In the genomic region with DNA sequence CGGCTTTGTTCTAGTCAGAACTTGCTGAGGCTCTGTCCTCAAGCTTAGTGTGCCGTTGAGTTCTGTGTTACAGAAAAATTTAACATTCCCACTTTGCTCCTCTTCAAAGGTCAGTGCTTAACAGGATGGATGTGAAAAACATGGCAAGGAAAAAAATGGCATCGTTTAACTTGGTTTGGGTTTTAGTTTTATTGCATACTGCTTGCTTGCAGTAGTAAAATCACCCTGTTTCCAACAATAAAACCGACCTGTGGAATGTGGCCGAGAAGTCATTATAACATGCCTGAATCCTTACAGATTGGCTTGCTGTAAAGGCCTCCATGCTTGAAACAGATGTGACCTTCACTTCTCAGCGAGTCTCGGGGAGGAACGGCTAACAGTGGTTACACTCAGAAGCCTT, we compare ENCODE assay signal across 18 mouse cellular contexts.
DNase-seq lines count a peak whose midpoint lies in the region; ATAC-seq lines count a peak whose summit lies in the region.
"Had no signal": no experiment of that assay in that cellular context is flagged by ENCODE, and none has a peak within 500 bp of the region (broad histone marks: within the 10 kb centered on the region; RNA-seq: fewer than 3 reads in every experiment).

No protein-coding gene starts in this region.

- H3K27me3 ChIP-seq in limb, embryonic 11.5 days (ENCODE audit: control insufficient read depth, insufficient read depth, low read length), result no peaks in the 10 kb centered on the region
- no peaks in the 10 kb centered on the region for H3K27me3 ChIP-seq in limb, embryonic 15.5 days
- no peaks in the 10 kb centered on the region for H3K27me3 ChIP-seq in hindbrain, embryonic 13.5 days
- H3K27me3 ChIP-seq: forebrain, embryonic 13.5 days; heart, embryonic 15.5 days had no signal

- H3K9me3 ChIP-seq in limb, embryonic 11.5 days (ENCODE audit: control insufficient read depth, low read length), result no peaks in the 10 kb centered on the region
- H3K9me3 ChIP-seq in limb, embryonic 15.5 days, result no peaks in the 10 kb centered on the region
- no peaks in the 10 kb centered on the region for H3K9me3 ChIP-seq in hindbrain, embryonic 13.5 days
- H3K9me3 ChIP-seq: embryonic facial prominence, embryonic 10.5 days; forebrain, embryonic 13.5 days; heart, embryonic 15.5 days had no signal

- H3K4me2 ChIP-seq in limb, embryonic 11.5 days (ENCODE audit: low read depth, severe bottlenecking), result no peak overlapping the region
- no peak overlapping the region for H3K4me2 ChIP-seq in limb, embryonic 15.5 days
- H3K4me2 ChIP-seq in hindbrain, embryonic 13.5 days, result no peak overlapping the region
- H3K4me2 ChIP-seq: forebrain, embryonic 13.5 days; heart, embryonic 11.5 days; heart, embryonic 15.5 days; hindbrain, embryonic 14.5 days had no signal

- H3K36me3 ChIP-seq in limb, embryonic 11.5 days (ENCODE audit: control insufficient read depth, insufficient read depth, low read length), result no peaks in the 10 kb centered on the region
- no peaks in the 10 kb centered on the region for H3K36me3 ChIP-seq in limb, embryonic 15.5 days
- no peaks in the 10 kb centered on the region for H3K36me3 ChIP-seq in hindbrain, embryonic 13.5 days
- H3K36me3 ChIP-seq: embryonic facial prominence, embryonic 10.5 days; heart, embryonic 15.5 days had no signal

- peak; percentile 73 for DNase-seq in forelimb bud, embryonic 11.5 days (ENCODE audit: low read depth, low spot score)
- peak; percentile 46 for DNase-seq in limb, embryonic 11.5 days (ENCODE audit: low spot score)
- DNase-seq in gastrocnemius, adult 18-20 months (ENCODE audit: low spot score), result no peak
- DNase-seq in cerebellum, adult 18-20 months, result no peak
- DNase-seq: adrenal gland, postnatal 10 days; cerebellum, adult 11 months; cerebellum, adult 9-10 months; cerebellum, postnatal 25 days; forebrain, postnatal 0 days; heart, adult 2 months; heart, postnatal 14 days had no signal

- 16% methylated on average over 8 of the region's 8 CpGs for WGBS in limb, embryonic 11.5 days
- 21% methylated on average over 8 of the region's 8 CpGs for WGBS in limb, embryonic 15.5 days
- 46% methylated on average over 8 of the region's 8 CpGs for WGBS in hindbrain, embryonic 13.5 days

- peak overlapping the region; percentile 71 for H3K27ac ChIP-seq in limb, embryonic 11.5 days (replicated peaks; ENCODE audit: low read depth, low read length)
- H3K27ac ChIP-seq in limb, embryonic 15.5 days, result peak overlapping the region; percentile 57
- H3K27ac ChIP-seq in hindbrain, embryonic 13.5 days, result no peak overlapping the region
- H3K27ac ChIP-seq: embryonic facial prominence, embryonic 10.5 days; forebrain, embryonic 13.5 days; heart, adult 2 months; heart, embryonic 15.5 days; hindbrain, embryonic 14.5 days had no signal

- H3K4me1 ChIP-seq in limb, embryonic 11.5 days (ENCODE audit: control insufficient read depth, insufficient read depth, low read length), result 0 out of 2 replicates have a peak, but pooled peaks cover 3% of the 10 kb centered on the region
- peaks cover 10% of the 10 kb centered on the region; the same call in 1 of the 2 replicates for H3K4me1 ChIP-seq in limb, embryonic 15.5 days
- peaks cover 6% of the 10 kb centered on the region for H3K4me1 ChIP-seq in hindbrain, embryonic 13.5 days (replicated peaks)
- H3K4me1 ChIP-seq: forebrain, embryonic 13.5 days; heart, embryonic 15.5 days had no signal

- no peak overlapping the region for H3K9ac ChIP-seq in limb, embryonic 11.5 days (ENCODE audit: low read length)
- no peak overlapping the region for H3K9ac ChIP-seq in limb, embryonic 15.5 days
- no peak overlapping the region for H3K9ac ChIP-seq in hindbrain, embryonic 13.5 days
- H3K9ac ChIP-seq: forebrain, embryonic 13.5 days; forebrain, postnatal 0 days; heart, embryonic 15.5 days; hindbrain, embryonic 14.5 days had no signal

- no peak overlapping the region for H3K4me3 ChIP-seq in limb, embryonic 11.5 days (ENCODE audit: low read depth, low read length)
- H3K4me3 ChIP-seq in limb, embryonic 15.5 days, result no peak overlapping the region
- no peak overlapping the region for H3K4me3 ChIP-seq in hindbrain, embryonic 13.5 days
- H3K4me3 ChIP-seq: embryonic facial prominence, embryonic 10.5 days; forebrain, embryonic 13.5 days; heart, adult 2 months; heart, embryonic 15.5 days had no signal

- ATAC-seq in limb, embryonic 11.5 days (ENCODE audit: insufficient number of reproducible peaks, low FRiP score, low TSS enrichment, low read depth), result peak; percentile 45; the same call in 1 of the 2 replicates
- ATAC-seq in limb, embryonic 15.5 days (ENCODE audit: insufficient number of reproducible peaks, low FRiP score, low TSS enrichment, low read depth), result peak; percentile 48; the same call in 1 of the 2 replicates
- no peak for ATAC-seq in hindbrain, embryonic 13.5 days (ENCODE audit: low FRiP score)
- ATAC-seq: forebrain, embryonic 13.5 days; forebrain, postnatal 0 days had no signal

Comparison
In these comparisons a context has a peak if more than half of its experiments do, and no peak if none do; other contexts are left out.
1. DNase-seq: peak in forelimb bud, embryonic 11.5 days (single experiment) and limb, embryonic 11.5 days (single experiment); none in gastrocnemius, adult 18-20 months (single experiment) and cerebellum, adult 18-20 months (0 of 2).